Mouse (Mus musculus): ENCODE results near the gene Gnat2.

DNA sequence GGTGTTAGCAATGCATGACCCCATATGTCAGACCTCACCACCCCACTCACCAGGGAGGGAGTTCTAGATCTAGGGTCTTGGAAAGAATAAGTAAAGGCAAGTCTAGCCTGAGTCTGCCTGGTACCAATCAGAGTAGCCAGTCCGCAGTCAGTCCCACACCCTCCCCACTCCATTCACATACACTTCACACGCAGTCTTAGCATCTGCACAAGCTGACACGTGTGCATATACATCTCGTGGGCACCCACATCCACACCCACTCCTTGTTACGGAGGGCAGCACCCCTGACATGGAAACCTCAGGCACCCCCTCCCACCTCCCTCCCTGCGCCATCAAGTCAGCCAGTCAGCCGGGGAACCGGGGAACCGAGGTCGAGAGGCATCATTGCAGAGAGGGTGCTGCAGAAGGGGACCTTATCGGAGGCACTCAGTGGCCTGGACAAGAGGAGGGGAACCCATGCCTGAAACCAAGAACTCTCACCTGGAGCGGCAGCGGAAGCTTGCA is 7.8 kb upstream of the Gnat2 start:
- TF ChIP-seq POLR2A (IDR thresholded peaks at IDR 0.05; ENCODE audit: insufficient read length, low read depth) (no peak), E2F4 (IDR thresholded peaks at IDR 0.05; ENCODE audit: insufficient read depth) (no peak)

Data from myocyte (in vitro differentiated cells).